Mouse (Mus musculus) gastrocnemius, postnatal 14 days (tissue): ENCODE measurements at regions not wholly inside any gene's neighbourhood (a gene's known extent, or its start where the extent isn't known, plus 50 kb on each side); places are given as distances from the start of the nearest gene placed in this dataset.

ENCODE experiments used
- DNase-seq: peaks from one replicate; pipeline ENCODE4 v3.0.0; 2021; ENCODE audit warnings: mixed read lengths
- intact Hi-C: fragments of 180-260 bp; cut with DNase I; formaldehyde crosslinking; loops from one replicate; pipeline ENCODE4 v1.15.1; 2025; ENCODE audit warnings: low total_unique reads

- DNase-seq = no peak
- intact Hi-C loops = no loop called here
Measured at GRCm38 (mm10) chr8:26350616-26351015, 231.3 kb downstream of the Gm45692 start.

GRCm38 (mm10) chr8:26351643-26352540, 232.6 kb downstream of the Gm45692 start:
- intact Hi-C loops = no loop called here
- peak; percentile 77 for DNase-seq

GRCm38 (mm10) chr8:26352541-26353010, 233.2 kb downstream of the Gm45692 start:
- peak; percentile 82 for DNase-seq
- intact Hi-C loops = no loop called here

- peak; percentile 19 for DNase-seq
- intact Hi-C loops = no loop called here
Measured at GRCm38 (mm10) chr8:26353476-26353875, 234.1 kb downstream of the Gm45692 start.

GRCm38 (mm10) chr8:26354516-26354915, 235.2 kb downstream of the Gm45692 start:
- DNase-seq = no peak
- intact Hi-C loops = no loop called here

GRCm38 (mm10) chr8:26356801-26357200, 237.5 kb downstream of the Gm45692 start:
- intact Hi-C loops = no loop called here
- DNase-seq = peak; percentile 68

- intact Hi-C loops = no loop called here
- DNase-seq = peak; percentile 32
Measured at GRCm38 (mm10) chr8:26358711-26359136, 239.4 kb downstream of the Gm45692 start.

- intact Hi-C loops = no loop called here
- no peak for DNase-seq
Measured at GRCm38 (mm10) chr8:26362366-26362765, 243.0 kb downstream of the Gm45692 start.

- DNase-seq = no peak
- intact Hi-C loops = no loop called here
Measured at GRCm38 (mm10) chr8:26363616-26364015, 244.3 kb downstream of the Gm45692 start.

GRCm38 (mm10) chr8:26364637-26365036, 245.3 kb downstream of the Gm45692 start:
- intact Hi-C loops = no loop called here
- DNase-seq = no peak

- DNase-seq = peak; percentile 54
- intact Hi-C loops = loop anchor here (10.0 kb wide), 1 partner anchor 604 kb away; no protein-coding TSS in a partner anchor
Measured at GRCm38 (mm10) chr8:26380668-26381067, 261.3 kb downstream of the Gm45692 start.

GRCm38 (mm10) chr8:26382426-26382825, 263.1 kb downstream of the Gm45692 start:
- intact Hi-C loops = loop anchor here (10.0 kb wide), 1 partner anchor 602 kb away; no protein-coding TSS in a partner anchor
- DNase-seq = no peak

GRCm38 (mm10) chr8:26383886-26384285, 264.6 kb downstream of the Gm45692 start:
- intact Hi-C loops = loop anchor here (10.0 kb wide), 1 partner anchor 601 kb away; no protein-coding TSS in a partner anchor
- DNase-seq = no peak

GRCm38 (mm10) chr8:26384305-26384993, 265.1 kb downstream of the Gm45692 start:
- intact Hi-C loops = loop anchor here (10.0 kb wide), 1 partner anchor 600 kb away; no protein-coding TSS in a partner anchor

GRCm38 (mm10) chr8:26384994-26385345, 265.6 kb downstream of the Gm45692 start:
- DNase-seq = no peak
- intact Hi-C loops = loop anchor here (10.0 kb wide), 1 partner anchor 600 kb away; no protein-coding TSS in a partner anchor

More at GRCm38 (mm10) chr8:26384305-26384993, 265.1 kb downstream of the Gm45692 start:
- peak; percentile 33 for DNase-seq

- intact Hi-C loops = no loop called here
- DNase-seq = no peak
Measured at GRCm38 (mm10) chr8:26395061-26395460, 275.7 kb downstream of the Gm45692 start.

GRCm38 (mm10) chr8:26420002-26420401, 300.7 kb downstream of the Gm45692 start:
- intact Hi-C loops = no loop called here
- no peak for DNase-seq

- intact Hi-C loops = no loop called here
- no peak for DNase-seq
Measured at GRCm38 (mm10) chr8:26420536-26420935, 301.2 kb downstream of the Gm45692 start.

- intact Hi-C loops = no loop called here
- DNase-seq = no peak
Measured at GRCm38 (mm10) chr8:26427311-26427710, 308.0 kb downstream of the Gm45692 start.

GRCm38 (mm10) chr8:26429751-26430327, 310.5 kb downstream of the Gm45692 start:
- intact Hi-C loops = no loop called here
- DNase-seq = no peak
